Mouse (Mus musculus) spleen, adult 12 weeks (tissue): ENCODE data around the gene Gpank1.

Source experiments
- DNase-seq: peaks from one replicate; pipeline ENCODE4 v3.0.0; 2022; ENCODE audit warnings: low spot score

Gene Gpank1

DNA sequence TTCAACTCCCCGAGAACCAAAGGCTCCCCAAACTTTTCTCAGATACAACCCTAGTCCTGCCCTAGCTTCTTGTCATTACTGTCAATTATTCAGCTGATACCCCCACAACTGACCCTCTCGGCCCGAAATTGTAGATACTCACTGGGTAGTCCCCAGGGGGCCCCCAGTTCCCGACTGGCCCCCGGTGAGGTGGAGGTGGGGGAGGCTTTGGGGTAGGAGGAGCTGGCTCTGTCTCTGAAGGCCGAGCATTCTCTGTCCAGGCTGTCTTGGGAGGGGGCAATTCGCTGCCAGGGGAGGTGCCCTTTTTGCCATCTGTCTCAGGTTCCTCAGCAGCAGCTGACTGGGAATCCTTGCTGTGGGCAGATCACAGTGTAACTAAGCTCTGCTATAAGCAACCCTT lies 38.4 kb downstream of the Gpank1 start:
- no peak for DNase-seq

- DNase-seq = no peak
These were observed 40.2 kb downstream of the Gpank1 start for GRCm38 (mm10) chr17:35161421-35161820.

DNA sequence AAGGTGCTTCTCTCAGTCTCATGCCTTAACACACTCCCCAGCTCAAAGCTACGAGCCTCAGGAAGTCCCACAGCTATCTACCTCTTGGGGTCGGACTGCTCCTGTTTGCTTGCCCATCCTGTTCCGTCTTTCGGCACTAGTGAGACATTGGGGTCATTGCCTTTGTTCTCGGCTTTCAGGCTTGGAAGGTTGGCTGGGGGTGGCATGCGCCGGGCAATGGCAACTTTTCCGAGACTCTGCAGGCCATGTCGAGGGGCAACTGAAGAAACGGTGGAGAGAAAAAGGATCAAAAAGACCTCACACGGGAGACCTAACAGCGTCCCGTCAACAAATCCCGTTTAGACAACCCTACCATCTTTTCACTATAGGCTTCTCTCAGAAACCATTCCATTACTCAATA lies 40.9 kb downstream of the Gpank1 start:
- no peak for DNase-seq

DNA sequence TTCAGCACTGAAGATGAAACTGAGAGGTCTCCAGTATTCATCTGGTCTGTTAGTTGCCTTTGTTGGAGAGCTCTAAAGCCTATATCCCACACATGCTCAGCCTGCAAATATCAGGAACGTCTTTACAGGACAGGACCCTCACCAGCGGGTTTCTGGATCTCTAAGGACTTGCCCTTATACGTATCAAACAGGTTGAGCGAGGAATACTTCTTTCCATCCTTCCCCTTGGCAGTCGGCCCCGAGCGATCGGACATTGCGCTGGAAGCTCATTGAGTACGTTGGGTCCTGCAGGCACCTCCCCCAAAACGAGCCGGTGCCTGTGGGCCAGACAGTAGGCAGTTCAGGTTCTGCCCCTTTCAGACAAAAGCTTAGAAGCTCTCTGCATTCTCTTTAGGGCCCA lies 41.5 kb downstream of the Gpank1 start:
- DNase-seq = no peak

DNA sequence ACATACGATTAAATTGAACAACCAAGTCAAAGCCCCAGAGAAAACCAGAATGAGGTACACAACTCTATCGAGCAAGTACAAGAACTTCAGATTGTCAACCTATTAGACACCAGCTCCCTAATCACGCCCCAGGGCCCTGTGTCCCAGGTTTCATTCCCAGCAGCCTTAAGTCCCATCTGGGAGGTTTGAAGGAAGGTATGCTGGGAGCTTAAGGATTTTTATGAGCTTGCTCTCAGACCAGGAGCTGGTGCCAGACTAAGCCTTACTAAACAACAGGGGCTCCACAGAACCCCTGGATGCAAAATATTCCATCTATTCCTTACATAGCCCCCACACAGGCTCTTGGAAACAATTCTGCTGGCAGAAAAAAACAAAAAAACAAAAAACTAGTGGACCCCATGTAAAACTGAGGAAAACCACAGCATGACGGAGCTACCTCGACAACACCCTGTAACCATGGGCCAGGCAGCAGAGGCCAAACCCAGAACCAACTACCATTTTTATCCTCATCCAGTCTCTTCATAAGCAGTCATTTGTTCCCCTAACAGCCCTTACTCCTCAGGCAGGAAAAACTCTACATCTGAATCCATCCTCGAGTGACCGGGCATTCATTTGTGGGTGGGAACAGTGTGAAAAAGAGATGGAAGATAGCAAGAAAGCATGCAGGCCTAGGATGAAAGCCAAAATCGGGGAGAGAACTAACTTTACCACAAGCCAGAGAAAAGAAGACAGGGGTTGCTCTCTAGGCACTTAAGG lies 42.2 kb downstream of the Gpank1 start:
- no peak for DNase-seq

- DNase-seq = no peak
These were observed 42.9 kb downstream of the Gpank1 start for GRCm38 (mm10) chr17:35164218-35164567.

- peak; percentile 92 for DNase-seq
These were observed 43.6 kb downstream of the Gpank1 start, which contains the start of gene Prrc2a for GRCm38 (mm10) chr17:35164568-35165450. Gene Prrc2a (minus strand): TSS chr17:35164897.

- no peak for DNase-seq
These were observed 44.3 kb downstream of the Gpank1 start for GRCm38 (mm10) chr17:35165451-35166155.

GRCm38 (mm10) chr17:35166352-35167035 lies 45.2 kb downstream of the Gpank1 start:
- DNase-seq = peak; percentile 45

- DNase-seq = no peak
These were observed 46.5 kb downstream of the Gpank1 start for GRCm38 (mm10) chr17:35167794-35168193.

DNA sequence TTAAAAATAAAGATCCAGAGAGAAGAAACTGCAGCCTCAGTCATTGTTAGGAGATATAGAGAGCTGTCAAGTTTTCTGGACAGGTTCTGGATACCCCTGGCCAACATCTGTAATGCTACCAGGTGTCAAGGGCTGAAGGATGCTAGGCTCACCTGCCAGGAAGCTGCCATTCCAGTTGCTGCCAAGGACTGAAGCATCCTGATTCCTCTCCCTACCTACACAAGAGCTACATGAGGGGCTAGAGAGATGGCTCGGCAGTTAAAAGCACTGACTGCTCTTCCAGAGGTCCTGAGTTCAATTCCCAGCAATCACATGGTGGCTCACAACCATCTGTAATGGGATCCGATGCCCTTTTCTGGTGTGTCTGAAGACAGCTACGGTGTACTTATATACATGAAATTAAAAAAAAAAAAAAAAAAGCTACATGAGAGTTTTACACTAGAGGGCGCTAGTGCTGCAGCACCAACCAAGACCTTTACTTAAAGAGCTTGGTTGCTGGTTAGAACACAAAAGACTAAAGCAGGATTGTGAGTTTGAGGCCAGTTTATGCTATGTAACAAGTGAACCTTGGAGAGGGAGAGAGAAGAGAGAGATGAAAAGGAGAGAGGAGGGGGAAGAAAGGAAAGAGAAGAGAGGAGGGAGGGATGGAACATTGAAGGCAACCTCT lies 47.4 kb downstream of the Gpank1 start:
- no peak for DNase-seq

GRCm38 (mm10) chr17:35172445-35173234 lies 51.4 kb downstream of the Gpank1 start:
- DNase-seq = no peak

DNA sequence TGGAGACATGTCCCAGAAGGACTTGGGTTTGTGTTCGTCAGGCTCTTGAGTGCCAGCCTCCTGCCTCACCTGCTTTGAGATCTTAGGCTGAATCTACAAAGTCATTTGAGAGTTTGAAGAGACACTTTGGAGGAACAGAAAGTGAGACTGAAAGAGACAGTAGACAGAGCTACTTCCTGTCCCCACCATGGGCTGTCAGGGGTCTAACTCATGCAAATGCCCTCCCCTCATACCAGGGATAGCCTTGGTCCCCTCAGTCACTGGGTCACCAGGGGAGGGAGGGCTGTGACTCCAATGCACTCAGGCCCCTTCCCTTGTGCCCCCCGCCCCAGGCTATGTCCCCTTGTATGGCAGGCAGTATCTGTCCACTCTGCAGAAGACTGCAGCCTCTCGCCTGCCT lies 52.1 kb downstream of the Gpank1 start:
- no peak for DNase-seq
